Mouse (Mus musculus) brain, embryonic 14.5 days (tissue): ENCODE data around the gene Itprid1.

Experiments used
- CTCF ChIP-seq: fragments of 200-500 bp; IDR thresholded peaks from 2 replicates; pipeline ENCODE4 v1.5.1; 2012; ENCODE audit warnings: inconsistent platforms, mild to moderate bottlenecking, moderate library complexity, borderline replicate concordance; ENCODE audit not compliant: insufficient read depth, insufficient read length; ENCODE audit errors: extremely low read depth
- POLR2A ChIP-seq: fragments of 200-500 bp; IDR thresholded peaks from 2 replicates; pipeline ENCODE4 v1.6.1; 2012; ENCODE audit warnings: mild to moderate bottlenecking, inconsistent platforms, borderline replicate concordance; ENCODE audit not compliant: poor library complexity, insufficient read depth, insufficient read length, severe bottlenecking; ENCODE audit errors: extremely low read depth

DNA sequence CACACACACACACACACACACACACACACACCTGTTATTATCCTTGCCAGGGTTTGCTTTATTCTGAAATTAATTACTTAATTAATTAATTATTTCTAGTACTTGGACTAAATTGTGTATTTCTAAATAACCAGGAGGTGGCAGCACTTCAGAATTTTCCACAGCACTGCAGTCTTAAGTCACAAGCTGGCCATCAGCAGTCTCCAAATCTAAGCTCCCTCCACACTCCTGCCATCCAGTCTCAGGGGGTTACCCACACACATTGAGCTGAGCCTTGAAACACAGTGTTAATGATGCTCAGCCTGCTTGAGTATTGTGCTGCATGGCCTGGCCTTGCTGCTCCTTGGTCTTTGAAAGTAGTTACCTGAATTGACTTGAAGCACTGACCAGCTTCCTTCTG lies 136.3 kb downstream of the Itprid1 start:
- TF ChIP-seq CTCF (peak; percentile 47; the same call in 1 of the 2 replicates), POLR2A (no peak)
